Mouse (Mus musculus): ENCODE data around the gene Vmn1r26. TPM values are rescaled to one million over a fixed set of nuclear protein-coding genes. Genes with fewer than 3 reads are reported as not detected.

The Vmn1r26 gene
- not detected for total RNA-seq (2023)

GRCm38 (mm10) chr6:58015059-58015458, at the start of gene Vmn1r26:
Gene Vmn1r26, minus strand, starts transcription at chr6:58015159.

GRCm38 (mm10) chr6:57980710-57981109, 34.2 kb downstream of the Vmn1r26 start, which contains the start of gene Vmn1r25:
Gene Vmn1r25, minus strand, starts transcription at chr6:57980810.

GRCm38 (mm10) chr6:57961403-57961802, 53.6 kb downstream of the Vmn1r26 start, which contains the start of gene Vmn1r24:
Gene Vmn1r24, minus strand, starts transcription at chr6:57961503.

Other genes with a start within 250 kb of the Vmn1r26 start
- 10 to 100 TPM; 53.3 to 54.4 TPM for gene Vopp1, start 190.0 kb downstream of the Vmn1r26 start, total RNA-seq (2023)
- not detected for gene Vmn1r21, start 164.8 kb downstream of the Vmn1r26 start, total RNA-seq (2023)
- not detected for gene Vmn1r22, start 107.1 kb downstream of the Vmn1r26 start, total RNA-seq (2023)
- not detected for gene Vmn1r23, start 88.3 kb downstream of the Vmn1r26 start, total RNA-seq (2023)
- gene Vmn1r24, start 53.7 kb downstream of the Vmn1r26 start, total RNA-seq (2023) = not detected
- not detected for gene Vmn1r25, start 34.3 kb downstream of the Vmn1r26 start, total RNA-seq (2023)
- gene Vmn1r27, start 203.7 kb upstream of the Vmn1r26 start, total RNA-seq (2023) = not detected
- gene Vmn1r28, start 246.9 kb upstream of the Vmn1r26 start, total RNA-seq (2023) = not detected

Data from T-cell, adult 66 days (primary cell).